Mouse (Mus musculus): ENCODE measurements at regions not wholly inside any gene's neighbourhood (a gene's known extent, or its start where the extent isn't known, plus 50 kb on each side); places are given as distances from the start of the nearest gene placed in this dataset.

- Histone ChIP-seq H3K27ac (replicated peaks; ENCODE audit: low read depth, low read length) (no peak overlapping the region), H3K4me1 (ENCODE audit: control insufficient read depth, insufficient read depth, low read length) (no peaks in the 10 kb centered on the region), H3K9ac (replicated peaks; ENCODE audit: low read length) (no peak overlapping the region), H3K9me3 (ENCODE audit: control insufficient read depth, low read length) (no peaks in the 10 kb centered on the region), H3K4me2 (ENCODE audit: low read length) (no peak overlapping the region), H3K4me3 (replicated peaks; ENCODE audit: low read depth, low read length) (no peak overlapping the region), H3K36me3 (ENCODE audit: control insufficient read depth, insufficient read depth, low read length) (no peaks in the 10 kb centered on the region), H3K27me3 (ENCODE audit: control insufficient read depth, insufficient read depth, low read length) (no peaks in the 10 kb centered on the region)
- DNase-seq: no peak
- ATAC-seq (ENCODE audit: low FRiP score, low TSS enrichment): no peak
- 68% methylated on average over 4 of the region's 4 CpGs for WGBS
Observed at GRCm38 (mm10) chr19:26234539-26234938, 370.3 kb upstream of the Smarca2 start.

- Histone ChIP-seq H3K27me3 (ENCODE audit: control insufficient read depth, insufficient read depth, low read length) (no peaks in the 10 kb centered on the region), H3K9ac (replicated peaks; ENCODE audit: low read length) (no peak overlapping the region), H3K27ac (replicated peaks; ENCODE audit: low read depth, low read length) (no peak overlapping the region), H3K36me3 (ENCODE audit: control insufficient read depth, insufficient read depth, low read length) (no peaks in the 10 kb centered on the region), H3K9me3 (ENCODE audit: control insufficient read depth, low read length) (no peaks in the 10 kb centered on the region), H3K4me1 (ENCODE audit: control insufficient read depth, insufficient read depth, low read length) (no peaks in the 10 kb centered on the region), H3K4me3 (replicated peaks; ENCODE audit: low read depth, low read length) (no peak overlapping the region), H3K4me2 (ENCODE audit: low read length) (no peak overlapping the region)
- DNase-seq: no peak
- 77% methylated on average over 6 of the region's 6 CpGs for WGBS
- no peak for ATAC-seq (ENCODE audit: low FRiP score, low TSS enrichment)
Observed at GRCm38 (mm10) chr19:26244067-26244466, 360.8 kb upstream of the Smarca2 start.

GRCm38 (mm10) chr19:26249751-26250150, 355.1 kb upstream of the Smarca2 start:
- ATAC-seq (ENCODE audit: low FRiP score, low TSS enrichment): no peak
- H3K9ac ChIP-seq (replicated peaks; ENCODE audit: low read length): no peak overlapping the region
- WGBS: 88% methylated on average over 6 of the region's 6 CpGs
- no peak overlapping the region for H3K4me2 ChIP-seq (ENCODE audit: low read length)
- H3K4me3 ChIP-seq (replicated peaks; ENCODE audit: low read depth, low read length): no peak overlapping the region
- no peak for DNase-seq
- H3K27me3 ChIP-seq (ENCODE audit: control insufficient read depth, insufficient read depth, low read length): no peaks in the 10 kb centered on the region
- no peak overlapping the region for H3K27ac ChIP-seq (replicated peaks; ENCODE audit: low read depth, low read length)
- no peaks in the 10 kb centered on the region for H3K4me1 ChIP-seq (ENCODE audit: control insufficient read depth, insufficient read depth, low read length)
- H3K9me3 ChIP-seq (ENCODE audit: control insufficient read depth, low read length): no peaks in the 10 kb centered on the region
- H3K36me3 ChIP-seq (ENCODE audit: control insufficient read depth, insufficient read depth, low read length): no peaks in the 10 kb centered on the region

GRCm38 (mm10) chr19:26258677-26259076, 346.2 kb upstream of the Smarca2 start:
- Histone ChIP-seq H3K4me1 (ENCODE audit: control insufficient read depth, insufficient read depth, low read length) (no peaks in the 10 kb centered on the region), H3K4me2 (ENCODE audit: low read length) (no peak overlapping the region), H3K27me3 (ENCODE audit: control insufficient read depth, insufficient read depth, low read length) (no peaks in the 10 kb centered on the region), H3K9me3 (ENCODE audit: control insufficient read depth, low read length) (no peaks in the 10 kb centered on the region), H3K9ac (replicated peaks; ENCODE audit: low read length) (no peak overlapping the region), H3K4me3 (replicated peaks; ENCODE audit: low read depth, low read length) (no peak overlapping the region), H3K27ac (replicated peaks; ENCODE audit: low read depth, low read length) (no peak overlapping the region), H3K36me3 (ENCODE audit: control insufficient read depth, insufficient read depth, low read length) (no peaks in the 10 kb centered on the region)
- 21% methylated on average over 4 of the region's 4 CpGs for WGBS
- DNase-seq (no peak), ATAC-seq (ENCODE audit: low FRiP score, low TSS enrichment) (no peak)

GRCm38 (mm10) chr19:26261530-26261929, 343.3 kb upstream of the Smarca2 start:
- H3K4me1 ChIP-seq (ENCODE audit: control insufficient read depth, insufficient read depth, low read length): no peaks in the 10 kb centered on the region
- no peak overlapping the region for H3K4me2 ChIP-seq (ENCODE audit: low read length)
- DNase-seq (no peak), ATAC-seq (ENCODE audit: low FRiP score, low TSS enrichment) (no peak)
- H3K27me3 ChIP-seq (ENCODE audit: control insufficient read depth, insufficient read depth, low read length): no peaks in the 10 kb centered on the region
- H3K27ac ChIP-seq (replicated peaks; ENCODE audit: low read depth, low read length): no peak overlapping the region
- H3K36me3 ChIP-seq (ENCODE audit: control insufficient read depth, insufficient read depth, low read length): no peaks in the 10 kb centered on the region
- no peak overlapping the region for H3K9ac ChIP-seq (replicated peaks; ENCODE audit: low read length)
- H3K9me3 ChIP-seq (ENCODE audit: control insufficient read depth, low read length): no peaks in the 10 kb centered on the region
- WGBS: 88% methylated on average over 2 of the region's 2 CpGs
- no peak overlapping the region for H3K4me3 ChIP-seq (replicated peaks; ENCODE audit: low read depth, low read length)

- no peak overlapping the region for H3K27ac ChIP-seq (replicated peaks; ENCODE audit: low read depth, low read length)
- no peaks in the 10 kb centered on the region for H3K9me3 ChIP-seq (ENCODE audit: control insufficient read depth, low read length)
- H3K36me3 ChIP-seq (ENCODE audit: control insufficient read depth, insufficient read depth, low read length): no peaks in the 10 kb centered on the region
- no peaks in the 10 kb centered on the region for H3K4me1 ChIP-seq (ENCODE audit: control insufficient read depth, insufficient read depth, low read length)
- no peak overlapping the region for H3K4me2 ChIP-seq (ENCODE audit: low read length)
- DNase-seq (no peak), ATAC-seq (ENCODE audit: low FRiP score, low TSS enrichment) (no peak)
- no peak overlapping the region for H3K9ac ChIP-seq (replicated peaks; ENCODE audit: low read length)
- WGBS: 84% methylated on average over 6 of the region's 6 CpGs
- no peaks in the 10 kb centered on the region for H3K27me3 ChIP-seq (ENCODE audit: control insufficient read depth, insufficient read depth, low read length)
- no peak overlapping the region for H3K4me3 ChIP-seq (replicated peaks; ENCODE audit: low read depth, low read length)
Observed at GRCm38 (mm10) chr19:26296360-26296759, 308.5 kb upstream of the Smarca2 start.

- no peak for ATAC-seq (ENCODE audit: low FRiP score, low TSS enrichment)
- no peak overlapping the region for H3K9ac ChIP-seq (replicated peaks; ENCODE audit: low read length)
Observed at GRCm38 (mm10) chr19:26308477-26309135, 296.2 kb upstream of the Smarca2 start.

GRCm38 (mm10) chr19:26318977-26319376, 285.9 kb upstream of the Smarca2 start:
- H3K27ac ChIP-seq (replicated peaks; ENCODE audit: low read depth, low read length): no peak overlapping the region
- no peaks in the 10 kb centered on the region for H3K36me3 ChIP-seq (ENCODE audit: control insufficient read depth, insufficient read depth, low read length)
- H3K4me2 ChIP-seq (ENCODE audit: low read length): no peak overlapping the region
- ATAC-seq (ENCODE audit: low FRiP score, low TSS enrichment): no peak
- DNase-seq: no peak
- no peaks in the 10 kb centered on the region for H3K4me1 ChIP-seq (ENCODE audit: control insufficient read depth, insufficient read depth, low read length)
- H3K9ac ChIP-seq (replicated peaks; ENCODE audit: low read length): no peak overlapping the region
- no peaks in the 10 kb centered on the region for H3K27me3 ChIP-seq (ENCODE audit: control insufficient read depth, insufficient read depth, low read length)
- H3K9me3 ChIP-seq (ENCODE audit: control insufficient read depth, low read length): no peaks in the 10 kb centered on the region
- WGBS: 96% methylated on average over 2 of the region's 2 CpGs
- H3K4me3 ChIP-seq (replicated peaks; ENCODE audit: low read depth, low read length): no peak overlapping the region

More at GRCm38 (mm10) chr19:26308477-26309135, 296.2 kb upstream of the Smarca2 start:
- Histone ChIP-seq H3K4me1 (ENCODE audit: control insufficient read depth, insufficient read depth, low read length) (no peaks in the 10 kb centered on the region), H3K4me2 (ENCODE audit: low read length) (no peak overlapping the region), H3K36me3 (ENCODE audit: control insufficient read depth, insufficient read depth, low read length) (no peaks in the 10 kb centered on the region), H3K4me3 (replicated peaks; ENCODE audit: low read depth, low read length) (no peak overlapping the region), H3K27me3 (ENCODE audit: control insufficient read depth, insufficient read depth, low read length) (no peaks in the 10 kb centered on the region), H3K9me3 (ENCODE audit: control insufficient read depth, low read length) (no peaks in the 10 kb centered on the region), H3K27ac (replicated peaks; ENCODE audit: low read depth, low read length) (no peak overlapping the region)
- no peak for DNase-seq
- WGBS: 80% methylated on average over 1 of the region's 1 CpGs

- DNase-seq: no peak
- no peak for ATAC-seq (ENCODE audit: low FRiP score, low TSS enrichment)
- H3K4me3 ChIP-seq (replicated peaks; ENCODE audit: low read depth, low read length): no peak overlapping the region
- H3K9me3 ChIP-seq (ENCODE audit: control insufficient read depth, low read length): no peaks in the 10 kb centered on the region
- no peaks in the 10 kb centered on the region for H3K4me1 ChIP-seq (ENCODE audit: control insufficient read depth, insufficient read depth, low read length)
- H3K27me3 ChIP-seq (ENCODE audit: control insufficient read depth, insufficient read depth, low read length): no peaks in the 10 kb centered on the region
- H3K27ac ChIP-seq (replicated peaks; ENCODE audit: low read depth, low read length): no peak overlapping the region
- H3K4me2 ChIP-seq (ENCODE audit: low read length): no peak overlapping the region
- H3K9ac ChIP-seq (replicated peaks; ENCODE audit: low read length): no peak overlapping the region
- WGBS: 87% methylated on average over 5 of the region's 5 CpGs
- H3K36me3 ChIP-seq (ENCODE audit: control insufficient read depth, insufficient read depth, low read length): no peaks in the 10 kb centered on the region
Observed at GRCm38 (mm10) chr19:26323682-26324081, 281.2 kb upstream of the Smarca2 start.
